Comparison of ENCODE assay signal across 11 mouse cellular contexts in genomic region chr1:157474865-157475264, GRCm38 (mm10).
"Had no signal": no experiment of that assay in that cellular context is flagged by ENCODE, and none has a peak within 500 bp of the region (broad histone marks: within the 10 kb centered on the region; RNA-seq: fewer than 3 reads in every experiment).

No protein-coding gene starts in this region.

- ATAC-seq: midbrain, embryonic 13.5 days had no signal

- H3K4me1 ChIP-seq: limb, embryonic 13.5 days; liver, embryonic 15.5 days; midbrain, embryonic 13.5 days had no signal

- H3K9me3 ChIP-seq: hindbrain, embryonic 13.5 days; limb, embryonic 13.5 days; liver, embryonic 15.5 days; midbrain, embryonic 13.5 days had no signal

- H3K9ac ChIP-seq: hindbrain, embryonic 13.5 days; limb, embryonic 13.5 days; liver, embryonic 15.5 days; midbrain, embryonic 13.5 days had no signal

- H3K27me3 ChIP-seq: hindbrain, embryonic 13.5 days; limb, embryonic 13.5 days; liver, embryonic 15.5 days; midbrain, embryonic 13.5 days had no signal

- H3K4me3 ChIP-seq: hindbrain, embryonic 13.5 days; limb, embryonic 13.5 days; liver, embryonic 15.5 days; midbrain, embryonic 13.5 days had no signal

- DNase-seq: kidney, adult 8-10 months; layer of hippocampus, postnatal 36 days; left cerebral cortex, postnatal 4 days; lung, adult 2 months; thymus, postnatal 4 days had no signal

- H3K4me2 ChIP-seq: hindbrain, embryonic 13.5 days; limb, embryonic 13.5 days; liver, embryonic 11.5 days; liver, embryonic 15.5 days; midbrain, embryonic 13.5 days had no signal

- H3K27ac ChIP-seq: hindbrain, embryonic 13.5 days; hindbrain, postnatal 0 days; limb, embryonic 13.5 days; liver, embryonic 15.5 days; midbrain, embryonic 13.5 days had no signal

- H3K36me3 ChIP-seq: hindbrain, embryonic 13.5 days; limb, embryonic 13.5 days; liver, embryonic 15.5 days; midbrain, embryonic 13.5 days had no signal
